Mouse (Mus musculus): Measurements from ENCODE around the gene Olfr523. TPM values are rescaled to one million over a fixed set of nuclear protein-coding genes. Genes with fewer than 3 reads are reported as not detected.

The Olfr523 gene
- total RNA-seq, 2 experiments from 2014 or later: not detected

DNA sequence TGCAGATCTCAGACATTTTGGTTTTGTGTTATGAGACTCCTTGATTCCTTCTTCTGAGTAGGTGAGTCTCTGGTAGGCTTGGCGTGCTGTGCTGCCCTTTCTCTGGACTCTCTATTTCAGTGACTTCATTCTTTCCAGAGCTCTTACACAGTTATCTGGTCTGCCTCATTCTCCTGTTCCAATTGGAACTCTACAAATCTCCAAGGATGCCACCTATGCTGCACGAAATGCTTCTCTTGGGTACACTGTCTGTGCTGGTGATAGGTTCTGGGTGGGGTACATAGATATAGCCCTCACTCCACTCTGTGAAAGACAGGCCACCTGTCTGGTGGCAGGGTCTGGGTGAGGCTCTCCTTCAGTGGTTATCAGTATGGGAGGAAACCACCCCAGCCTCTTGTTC is 45.0 kb downstream of the Olfr523 start, which contains the start of gene Cd163l1:
Cd163l1 (plus strand) TSS at position 301 of the 400 bp plus-strand sequence.
- no peak for DNase-seq (ENCODE audit: low spot score in 2 of 2)
- intact Hi-C loops (cut with DNase I): no loop called here

DNA sequence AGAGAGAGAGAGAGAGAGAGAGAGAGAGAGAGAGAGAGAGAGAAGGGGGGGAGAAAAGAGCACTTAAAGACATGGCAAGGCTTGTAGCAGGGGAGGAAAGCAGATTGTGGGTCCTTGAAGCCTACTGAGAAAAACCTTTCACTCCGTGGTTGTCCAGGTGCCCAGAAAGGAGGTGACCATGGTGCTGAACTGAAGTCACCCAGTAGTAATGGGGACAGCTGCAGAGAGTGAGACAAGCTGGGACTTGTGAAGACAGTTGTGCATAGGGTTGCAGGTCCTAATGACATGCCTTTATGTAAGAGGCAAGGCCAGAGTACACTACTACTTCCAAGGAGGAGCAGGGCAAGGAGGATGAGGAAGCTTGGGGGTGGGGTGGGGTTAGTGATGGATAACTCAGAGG is 46.3 kb downstream of the Olfr523 start:
- intact Hi-C loops (cut with DNase I): no loop called here
- DNase-seq (ENCODE audit: low spot score in 2 of 2): no peak

DNA sequence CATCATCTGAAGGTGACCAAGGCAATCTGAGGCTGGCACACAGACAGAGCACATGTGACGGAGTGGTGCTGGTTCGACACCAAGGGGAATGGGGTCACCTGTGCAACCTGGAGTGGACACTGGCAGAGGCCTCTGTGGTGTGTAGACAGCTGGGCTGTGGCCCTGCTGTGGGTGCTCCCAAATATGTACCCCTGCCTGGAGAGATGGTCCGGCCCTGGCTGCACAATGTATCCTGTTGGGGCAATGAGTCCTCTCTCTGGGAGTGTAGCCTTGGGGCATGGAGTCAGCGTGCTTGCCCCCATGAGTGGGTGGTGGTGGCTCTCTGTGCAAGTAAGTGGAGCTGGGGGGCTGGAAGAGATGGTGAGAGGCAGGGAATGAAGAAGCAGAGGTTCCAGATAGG is 47.4 kb downstream of the Olfr523 start:
- intact Hi-C loops (cut with DNase I): no loop called here
- DNase-seq (ENCODE audit: low spot score in 2 of 2): no peak

DNA sequence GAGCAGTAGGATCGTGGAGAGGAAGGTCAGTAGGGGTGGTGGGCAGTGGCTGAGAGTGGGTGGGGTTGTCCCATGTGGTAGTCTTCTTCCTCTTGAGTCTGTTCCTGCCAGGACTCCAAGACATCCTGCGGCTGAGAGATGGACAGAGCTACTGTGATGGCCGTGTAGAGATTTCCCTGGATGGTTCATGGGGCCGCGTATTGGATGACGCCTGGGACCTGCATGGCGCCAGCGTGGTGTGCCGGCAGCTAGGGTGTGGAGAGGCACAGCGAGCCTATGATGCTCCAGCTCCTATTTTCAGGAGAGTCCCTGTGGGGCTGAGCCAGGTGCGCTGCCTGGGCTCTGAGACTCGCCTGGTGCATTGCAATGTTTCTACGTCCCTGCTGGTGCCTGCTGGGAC is 51.2 kb downstream of the Olfr523 start:
- intact Hi-C loops (cut with DNase I): no loop called here

More for the DNA sequence above, 51.2 kb downstream of the Olfr523 start:
- no peak for DNase-seq (ENCODE audit: low spot score in 2 of 2)

Other genes starting within 250 kb of the Olfr523 start
- gene Utf1, start 229.4 kb upstream of the Olfr523 start, total RNA-seq (2021): not detected
- 1 to 10 TPM; 1.0 to 2.0 TPM for gene 6430531B16Rik, start 194.5 kb upstream of the Olfr523 start, total RNA-seq (2021)
- gene Adam8, start 180.7 kb upstream of the Olfr523 start, total RNA-seq (2021): 1 to 10 TPM; 1.7 to 3.5 TPM
- gene Zfp511, start 136.8 kb upstream of the Olfr523 start, total RNA-seq (2021): 10 to 100 TPM; 20.8 to 24.4 TPM
- gene Tubgcp2, start 136.5 kb upstream of the Olfr523 start, total RNA-seq (2021): 10 to 100 TPM; 35.3 to 36.9 TPM
- gene Msx3, start 124.1 kb upstream of the Olfr523 start, total RNA-seq (2021): under 1 TPM; 0.20 to 0.25 TPM
- 100 to 1,000 TPM; 191 TPM for gene Caly, start 90.7 kb upstream of the Olfr523 start, total RNA-seq (2021)
- not detected for gene Prap1, start 79.8 kb upstream of the Olfr523 start, total RNA-seq (2021)
- gene Fuom, start 70.8 kb upstream of the Olfr523 start, total RNA-seq (2021): 10 to 100 TPM; 47.5 to 52.8 TPM
- gene Paox, start 57.4 kb upstream of the Olfr523 start, total RNA-seq (2021): 1 to 10 TPM; 5.6 TPM
- gene Echs1, start 56.7 kb upstream of the Olfr523 start, total RNA-seq (2021): 10 to 100 TPM; 51.0 to 53.0 TPM
- 10 to 100 TPM; 20.8 to 20.9 TPM for gene Mtg1, start 35.7 kb upstream of the Olfr523 start, total RNA-seq (2021)
- 100 to 1,000 TPM; 141 to 186 TPM for gene Sprn, start 18.3 kb upstream of the Olfr523 start, total RNA-seq (2021)
- not detected for gene Olfr522, start 8.5 kb upstream of the Olfr523 start, total RNA-seq (2021)
- not detected for gene Olfr524, start 32.7 kb downstream of the Olfr523 start, total RNA-seq (2021)
- gene Cd163l1, start 45.0 kb downstream of the Olfr523 start, total RNA-seq (2021): not detected
- gene 5830411N06Rik, start 74.1 kb downstream of the Olfr523 start, total RNA-seq (2021): not detected
- gene Olfr525, start 147.6 kb downstream of the Olfr523 start, total RNA-seq (2021): not detected
- not detected for gene Olfr527, start 160.8 kb downstream of the Olfr523 start, total RNA-seq (2021)
- not detected for gene Olfr60, start 188.5 kb downstream of the Olfr523 start, total RNA-seq (2021)
- gene Olfr530, start 203.1 kb downstream of the Olfr523 start, total RNA-seq (2021): not detected
- not detected for gene Olfr531, start 229.7 kb downstream of the Olfr523 start, total RNA-seq (2021)
- gene Olfr532, start 248.4 kb downstream of the Olfr523 start, total RNA-seq (2021): not detected